Mouse (Mus musculus) hindlimb bud, embryonic 11.5 days (tissue): ENCODE data around the gene Slc13a4.
A peak's percentile ranks its signal among the peaks of the same experiment; 100 is the strongest.

Experiments used
- DNase-seq: peaks from one replicate; pipeline ENCODE4 v3.0.0-alpha.2; 2012; ENCODE audit warnings: low read depth, low spot score; ENCODE audit errors: extremely low spot score

The Slc13a4 gene

GRCm38 (mm10) chr6:35258922-35259321, 49.0 kb downstream of the Slc13a4 start:
- no peak for DNase-seq

GRCm38 (mm10) chr6:35257626-35258190, 50.2 kb downstream of the Slc13a4 start:
- DNase-seq: no peak

GRCm38 (mm10) chr6:35256691-35257090, 51.2 kb downstream of the Slc13a4 start:
- no peak for DNase-seq

GRCm38 (mm10) chr6:35255017-35255416, 52.9 kb downstream of the Slc13a4 start:
- DNase-seq: no peak

- DNase-seq: no peak
These were observed 53.6 kb downstream of the Slc13a4 start for GRCm38 (mm10) chr6:35254136-35254904.

GRCm38 (mm10) chr6:35253474-35253873, 54.5 kb downstream of the Slc13a4 start:
- DNase-seq: no peak

GRCm38 (mm10) chr6:35252477-35253346, 55.2 kb downstream of the Slc13a4 start:
- peak; percentile 60 for DNase-seq

GRCm38 (mm10) chr6:35251807-35252476, 56.0 kb downstream of the Slc13a4 start:
- DNase-seq: no peak

- no peak for DNase-seq
These were observed 62.8 kb downstream of the Slc13a4 start for GRCm38 (mm10) chr6:35245086-35245485.

- no peak for DNase-seq
These were observed 63.9 kb downstream of the Slc13a4 start for GRCm38 (mm10) chr6:35243989-35244388.

GRCm38 (mm10) chr6:35243252-35243651, 64.7 kb downstream of the Slc13a4 start:
- DNase-seq: no peak

- DNase-seq: no peak
These were observed 71.7 kb downstream of the Slc13a4 start for GRCm38 (mm10) chr6:35236108-35236785.

- DNase-seq: no peak
These were observed 78.5 kb downstream of the Slc13a4 start for GRCm38 (mm10) chr6:35229415-35229814.

- no peak for DNase-seq
These were observed 82.2 kb downstream of the Slc13a4 start for GRCm38 (mm10) chr6:35225696-35226095.
